Mouse (Mus musculus) embryonic fibroblast, embryonic 13.5 days (primary cell): Measurements from ENCODE around the gene Ttll5.

ENCODE experiments used
- CTCF ChIP-seq: IDR thresholded peaks from 2 replicates; pipeline ENCODE4 v1.5.1; 2011; ENCODE audit warnings: mild to moderate bottlenecking, control low read depth, low read length, moderate library complexity, borderline replicate concordance; ENCODE audit not compliant: insufficient read depth
- POLR2A ChIP-seq: IDR thresholded peaks from 2 replicates; pipeline ENCODE4 v1.6.1; 2011; ENCODE audit warnings: low read depth, mild to moderate bottlenecking, control low read depth, low read length, moderate library complexity

- TF ChIP-seq CTCF (no peak), POLR2A (no peak; the same call in 1 of the 2 replicates)
Measured at GRCm38 (mm10) chr12:85973526-85973925, 149.1 kb downstream of the Ttll5 start.
